Mouse (Mus musculus): ENCODE data around the gene Dlg5. TPM values are rescaled to one million over a fixed set of nuclear protein-coding genes. Genes with fewer than 3 reads are reported as not detected.

Gene Dlg5
- polyA plus RNA-seq, 1 experiment, result 40.9 TPM

DNA sequence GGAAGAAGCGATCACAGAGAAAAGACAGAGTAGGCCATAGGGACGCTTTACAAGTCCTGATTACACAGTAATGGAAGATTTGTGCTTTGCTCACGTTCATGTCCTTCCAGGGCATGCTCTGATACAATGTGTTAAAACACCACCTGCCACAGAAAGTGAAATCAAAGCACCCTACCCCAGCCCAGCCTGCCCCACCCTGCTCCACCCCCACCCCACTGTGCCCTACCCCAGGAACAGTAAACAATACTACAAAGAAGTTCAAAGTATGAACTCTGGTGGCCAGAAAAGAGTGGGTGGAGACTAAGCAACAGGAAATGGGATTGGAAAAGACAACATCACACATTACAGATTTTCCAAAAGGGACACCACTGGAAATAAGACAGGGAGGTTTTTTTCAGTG lies 104.0 kb downstream of the Dlg5 start:
- Histone ChIP-seq H3K9me3 (replicated peaks; ENCODE audit: control insufficient read depth, insufficient read depth, low read length, poor library complexity, severe bottlenecking) (0 out of 2 replicates have a peak, but pooled peaks cover 4% of the 10 kb centered on the region), H3K27me3 (ENCODE audit: control insufficient read depth, insufficient read depth, low read length, poor library complexity, severe bottlenecking) (no peaks in the 10 kb centered on the region), H3K9ac (ENCODE audit: low read depth, poor library complexity, severe bottlenecking) (no peak overlapping the region), H3K4me3 (ENCODE audit: low read depth, low read length) (no peak overlapping the region), H3K36me3 (ENCODE audit: control insufficient read depth, insufficient read depth, low read length, poor library complexity, severe bottlenecking) (no peaks in the 10 kb centered on the region), H3K4me1 (ENCODE audit: control insufficient read depth, insufficient read depth, low read length) (peaks cover 15% of the 10 kb centered on the region), H3K27ac (ENCODE audit: insufficient read depth, low read length) (peak overlapping the region; percentile 34)
- TF ChIP-seq CTCF (IDR thresholded peaks at IDR 0.05; ENCODE audit: low read depth, low read length) (no peak), EP300 (IDR thresholded peaks at IDR 0.05; ENCODE audit: insufficient read depth, low read depth, low read length) (no peak), POLR2A (IDR thresholded peaks at IDR 0.05; ENCODE audit: insufficient read depth, low read length) (no peak)

DNA sequence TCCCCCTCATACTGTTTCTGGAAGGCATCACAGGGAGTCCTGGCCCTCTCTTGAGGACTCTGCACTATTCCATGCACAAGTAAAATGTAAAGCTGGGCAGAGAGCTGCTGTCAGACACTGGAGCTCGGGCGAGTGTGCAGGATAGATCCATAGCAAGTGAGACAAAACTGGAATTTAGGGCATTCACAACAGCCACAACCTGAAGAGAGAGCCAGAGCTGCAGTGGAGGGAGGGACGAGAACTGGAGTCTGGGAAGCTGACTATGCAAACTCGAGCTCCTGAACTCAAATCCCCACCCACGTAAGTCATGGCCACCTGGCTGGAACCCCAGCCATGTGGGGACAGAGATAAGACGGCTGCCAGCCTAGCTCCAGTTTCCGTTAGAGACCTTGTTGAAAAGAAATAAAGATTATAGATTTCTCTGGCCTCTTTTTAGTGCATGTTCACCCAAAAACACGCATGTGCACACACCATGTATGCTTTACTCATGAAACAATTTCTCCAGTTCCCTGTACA lies 105.4 kb downstream of the Dlg5 start:
- no peak overlapping the region for H3K9ac ChIP-seq (ENCODE audit: low read depth, poor library complexity, severe bottlenecking)
- peaks cover 15% of the 10 kb centered on the region for H3K4me1 ChIP-seq (ENCODE audit: control insufficient read depth, insufficient read depth, low read length)
- H3K4me3 ChIP-seq (ENCODE audit: low read depth, low read length), result no peak overlapping the region
- no peaks in the 10 kb centered on the region for H3K27me3 ChIP-seq (ENCODE audit: control insufficient read depth, insufficient read depth, low read length, poor library complexity, severe bottlenecking)
- H3K27ac ChIP-seq (ENCODE audit: insufficient read depth, low read length), result no peak overlapping the region
- TF ChIP-seq POLR2A (IDR thresholded peaks at IDR 0.05; ENCODE audit: insufficient read depth, low read length) (no peak), CTCF (IDR thresholded peaks at IDR 0.05; ENCODE audit: low read depth, low read length) (no peak), EP300 (IDR thresholded peaks at IDR 0.05; ENCODE audit: insufficient read depth, low read depth, low read length) (no peak)
- no peaks in the 10 kb centered on the region for H3K36me3 ChIP-seq (ENCODE audit: control insufficient read depth, insufficient read depth, low read length, poor library complexity, severe bottlenecking)
- no peaks in the 10 kb centered on the region for H3K9me3 ChIP-seq (replicated peaks; ENCODE audit: control insufficient read depth, insufficient read depth, low read length, poor library complexity, severe bottlenecking)

DNA sequence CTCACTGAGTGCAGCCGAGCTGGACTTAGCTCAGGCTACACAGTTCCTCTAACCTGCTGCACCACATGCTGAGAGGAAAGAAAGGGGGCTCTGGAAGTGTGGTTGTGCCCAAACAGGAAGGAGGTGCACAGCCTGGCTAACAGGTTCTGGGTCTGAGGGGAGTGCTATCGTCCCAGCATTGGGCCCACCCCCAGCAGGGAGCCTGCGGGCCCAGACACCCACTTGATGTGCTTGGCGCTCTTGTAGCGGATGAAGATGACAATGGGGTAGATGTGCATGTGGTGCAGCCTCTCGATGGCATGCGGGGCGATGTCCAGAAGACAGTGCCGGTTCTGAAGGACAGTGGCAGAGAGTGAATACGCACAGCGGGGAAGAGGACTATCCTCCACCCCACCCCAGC lies 108.8 kb downstream of the Dlg5 start:
- H3K4me3 ChIP-seq (ENCODE audit: low read depth, low read length), result no peak overlapping the region
- H3K36me3 ChIP-seq (ENCODE audit: control insufficient read depth, insufficient read depth, low read length, poor library complexity, severe bottlenecking), result no peaks in the 10 kb centered on the region
- H3K4me1 ChIP-seq (ENCODE audit: control insufficient read depth, insufficient read depth, low read length), result peaks cover 4% of the 10 kb centered on the region
- no peaks in the 10 kb centered on the region for H3K9me3 ChIP-seq (replicated peaks; ENCODE audit: control insufficient read depth, insufficient read depth, low read length, poor library complexity, severe bottlenecking)
- no peaks in the 10 kb centered on the region for H3K27me3 ChIP-seq (ENCODE audit: control insufficient read depth, insufficient read depth, low read length, poor library complexity, severe bottlenecking)
- TF ChIP-seq CTCF (IDR thresholded peaks at IDR 0.05; ENCODE audit: low read depth, low read length), result no peak
- 0 out of 2 replicates have a peak, but pooled peaks have one; percentile 15 for TF ChIP-seq EP300 (IDR thresholded peaks at IDR 0.05; ENCODE audit: insufficient read depth, low read depth, low read length)
- no peak overlapping the region for H3K27ac ChIP-seq (ENCODE audit: insufficient read depth, low read length)
- H3K9ac ChIP-seq (ENCODE audit: low read depth, poor library complexity, severe bottlenecking), result no peak overlapping the region

DNA sequence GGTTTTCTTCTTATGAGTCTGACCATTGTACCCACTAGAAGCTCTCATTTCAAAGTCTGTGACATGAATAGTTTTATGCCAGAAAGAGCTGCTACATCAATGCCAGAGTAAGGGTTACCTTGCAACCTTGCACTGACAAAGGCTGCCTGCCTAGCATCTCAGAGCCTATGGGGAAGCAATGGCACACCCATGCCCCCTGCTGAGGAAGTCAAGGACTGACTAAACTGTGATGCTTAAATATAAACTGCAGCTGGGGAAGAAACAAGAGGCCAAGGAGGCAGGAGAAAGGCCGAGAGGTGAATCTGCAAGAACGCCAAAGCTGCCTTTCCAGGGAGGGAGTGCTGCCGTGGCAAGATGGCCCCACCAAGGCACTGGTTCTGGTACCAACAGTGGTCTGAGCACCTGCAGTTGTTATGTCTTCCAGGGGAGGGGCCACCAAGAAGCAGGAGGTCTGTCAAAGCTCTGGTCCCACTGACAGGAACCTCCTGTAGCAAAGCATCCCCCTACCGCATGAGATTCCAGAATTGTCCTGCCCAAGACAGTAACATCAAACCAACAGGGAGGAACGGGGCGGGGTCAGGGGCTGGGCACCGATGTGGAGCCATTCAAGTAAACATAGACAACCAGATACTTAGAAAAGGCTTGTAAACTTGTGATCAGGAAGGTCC lies 111.0 kb downstream of the Dlg5 start:
- no peak overlapping the region for H3K27ac ChIP-seq (ENCODE audit: insufficient read depth, low read length)
- H3K27me3 ChIP-seq (ENCODE audit: control insufficient read depth, insufficient read depth, low read length, poor library complexity, severe bottlenecking), result no peaks in the 10 kb centered on the region
- H3K4me3 ChIP-seq (ENCODE audit: low read depth, low read length), result no peak overlapping the region
- no peaks in the 10 kb centered on the region for H3K36me3 ChIP-seq (ENCODE audit: control insufficient read depth, insufficient read depth, low read length, poor library complexity, severe bottlenecking)
- no peak overlapping the region for H3K9ac ChIP-seq (ENCODE audit: low read depth, poor library complexity, severe bottlenecking)
- H3K4me1 ChIP-seq (ENCODE audit: control insufficient read depth, insufficient read depth, low read length), result peaks cover 4% of the 10 kb centered on the region
- no peaks in the 10 kb centered on the region for H3K9me3 ChIP-seq (replicated peaks; ENCODE audit: control insufficient read depth, insufficient read depth, low read length, poor library complexity, severe bottlenecking)
- TF ChIP-seq POLR2A (IDR thresholded peaks at IDR 0.05; ENCODE audit: insufficient read depth, low read length) (no peak), EP300 (IDR thresholded peaks at IDR 0.05; ENCODE audit: insufficient read depth, low read depth, low read length) (peak; percentile 55; the same call in 1 of the 2 replicates)

DNA sequence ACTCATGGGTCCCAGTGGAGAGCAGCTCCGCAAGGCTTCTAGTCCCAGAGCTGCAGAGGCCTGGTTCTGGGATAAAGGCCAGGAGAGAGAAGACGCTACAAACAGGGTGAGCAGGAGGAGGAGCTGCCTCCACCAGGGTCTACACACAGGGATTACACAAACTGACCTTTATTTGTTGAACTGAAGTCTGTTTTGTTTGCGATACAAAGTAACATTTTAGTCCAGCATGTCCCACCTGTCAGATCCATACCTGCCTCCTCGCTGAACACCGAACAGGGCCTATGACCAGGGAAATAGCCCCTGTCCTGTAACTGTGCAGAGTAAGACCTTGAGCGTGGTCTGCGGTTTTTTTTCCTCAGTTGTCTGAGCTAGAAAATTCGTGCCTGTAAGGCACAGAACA lies 111.9 kb downstream of the Dlg5 start:
- Histone ChIP-seq H3K27ac (ENCODE audit: insufficient read depth, low read length) (no peak overlapping the region), H3K4me1 (ENCODE audit: control insufficient read depth, insufficient read depth, low read length) (peaks cover 4% of the 10 kb centered on the region), H3K9me3 (replicated peaks; ENCODE audit: control insufficient read depth, insufficient read depth, low read length, poor library complexity, severe bottlenecking) (no peaks in the 10 kb centered on the region), H3K4me3 (ENCODE audit: low read depth, low read length) (no peak overlapping the region), H3K36me3 (ENCODE audit: control insufficient read depth, insufficient read depth, low read length, poor library complexity, severe bottlenecking) (no peaks in the 10 kb centered on the region), H3K27me3 (ENCODE audit: control insufficient read depth, insufficient read depth, low read length, poor library complexity, severe bottlenecking) (no peaks in the 10 kb centered on the region), H3K9ac (ENCODE audit: low read depth, poor library complexity, severe bottlenecking) (no peak overlapping the region)
- TF ChIP-seq CTCF (IDR thresholded peaks at IDR 0.05; ENCODE audit: low read depth, low read length) (no peak), EP300 (IDR thresholded peaks at IDR 0.05; ENCODE audit: insufficient read depth, low read depth, low read length) (no peak), POLR2A (IDR thresholded peaks at IDR 0.05; ENCODE audit: insufficient read depth, low read length) (no peak)

DNA sequence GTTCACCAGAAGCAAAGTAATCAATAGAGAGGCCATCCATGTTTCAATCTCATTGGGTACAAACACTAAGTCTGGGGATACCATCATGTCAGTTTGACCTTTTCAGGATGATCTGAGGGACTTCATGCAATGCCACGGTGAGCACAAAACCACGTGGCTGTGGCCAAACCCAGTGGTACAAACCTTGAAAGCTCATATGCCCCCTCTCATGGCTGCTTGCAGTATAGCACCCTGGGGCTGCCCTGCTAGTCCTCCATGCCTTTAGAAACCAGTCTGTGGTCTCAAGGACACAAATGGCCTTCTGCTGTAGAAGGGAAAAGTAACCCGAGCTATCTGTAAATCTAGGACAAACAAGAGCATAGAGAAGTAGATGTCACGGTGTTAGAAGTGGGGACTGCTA lies 113.6 kb downstream of the Dlg5 start:
- Histone ChIP-seq H3K36me3 (ENCODE audit: control insufficient read depth, insufficient read depth, low read length, poor library complexity, severe bottlenecking) (no peaks in the 10 kb centered on the region), H3K27ac (ENCODE audit: insufficient read depth, low read length) (no peak overlapping the region), H3K9me3 (replicated peaks; ENCODE audit: control insufficient read depth, insufficient read depth, low read length, poor library complexity, severe bottlenecking) (no peaks in the 10 kb centered on the region), H3K27me3 (ENCODE audit: control insufficient read depth, insufficient read depth, low read length, poor library complexity, severe bottlenecking) (no peaks in the 10 kb centered on the region), H3K9ac (ENCODE audit: low read depth, poor library complexity, severe bottlenecking) (no peak overlapping the region), H3K4me1 (ENCODE audit: control insufficient read depth, insufficient read depth, low read length) (peaks cover 4% of the 10 kb centered on the region), H3K4me3 (ENCODE audit: low read depth, low read length) (no peak overlapping the region)
- TF ChIP-seq POLR2A (IDR thresholded peaks at IDR 0.05; ENCODE audit: insufficient read depth, low read length) (no peak), EP300 (IDR thresholded peaks at IDR 0.05; ENCODE audit: insufficient read depth, low read depth, low read length) (no peak), CTCF (IDR thresholded peaks at IDR 0.05; ENCODE audit: low read depth, low read length) (peak; percentile 56)

Data from ES-Bruce4 (cell line).